Mouse (Mus musculus) adrenal gland, adult 2 months (tissue): ENCODE results near the gene Cideb. TPM values are rescaled to one million over a fixed set of nuclear protein-coding genes. Genes with fewer than 3 reads are reported as not detected.

Experiments
- DNase-seq: peaks from one replicate; pipeline ENCODE4 v3.0.0; 2021
- polyA plus RNA-seq: library from polyadenylated mRNA; depleted of rRNA; stranded (reverse); fragments of >200 nt; gene quantifications from 2 replicates; pipeline ENCODE4 v1.2.3, GENCODE M21; 2012; rRNA removed
- total RNA-seq, 2 experiments: library from RNA; stranded (reverse); gene quantifications; 2 replicates each; pipeline ENCODE4 v1.2.3; 2021

Cideb gene
- total and polyA plus RNA-seq, 3 experiments = 0.74 to 1.7 (median 1.2) TPM

DNA sequence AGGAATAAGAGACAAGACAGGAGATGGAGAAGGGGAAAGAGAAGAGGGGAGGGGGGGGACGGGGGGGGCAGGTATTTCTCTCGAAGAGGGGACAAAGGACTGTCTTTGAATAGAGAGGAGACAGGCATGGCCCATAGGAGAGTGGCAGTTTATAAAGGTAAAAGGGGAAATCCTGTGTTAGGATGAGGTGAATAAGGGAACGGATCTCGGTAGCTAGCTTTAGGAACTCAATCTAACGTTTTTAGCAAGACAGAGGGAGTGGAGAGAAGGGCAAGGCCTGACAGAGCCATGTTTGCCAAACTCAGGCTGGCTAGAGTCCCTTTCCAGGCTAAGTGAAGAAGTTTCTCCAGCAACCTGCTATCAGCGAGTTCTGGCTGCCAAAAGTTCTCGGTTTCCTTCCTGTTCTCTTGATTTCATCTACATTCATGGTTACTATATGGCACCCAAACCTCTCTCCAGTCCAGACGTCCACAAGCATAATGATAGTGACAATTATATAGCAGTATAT lies 35.8 kb downstream of the Cideb start:
- no peak for DNase-seq

GRCm38 (mm10) chr14:55721700-55722437 lies 36.4 kb downstream of the Cideb start, which contains the start of gene Rabggta:
Gene Rabggta (minus strand): TSS chr14:55722263.
- DNase-seq = peak; percentile 93

- no peak for DNase-seq
Observed at GRCm38 (mm10) chr14:55721076-55721475, 37.2 kb downstream of the Cideb start.

DNA sequence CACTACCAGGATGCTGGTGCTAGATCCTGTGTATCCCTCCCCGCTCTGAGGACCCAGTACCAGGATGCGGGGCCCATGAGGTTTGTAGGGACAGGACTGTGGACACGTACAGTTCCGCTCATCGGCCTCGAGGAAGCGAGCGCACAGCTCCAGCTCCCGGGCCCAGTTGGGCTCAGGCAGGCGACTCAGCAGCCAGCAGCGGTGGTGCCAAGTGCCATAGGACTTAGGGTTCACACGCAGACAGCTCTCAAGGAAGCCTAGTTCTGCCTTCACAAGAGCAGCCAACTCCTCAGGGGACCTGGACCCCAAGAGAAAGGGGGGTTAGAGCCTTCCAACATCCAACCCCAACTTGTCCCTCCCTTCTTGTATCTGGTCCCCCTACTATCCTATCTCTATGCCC lies 37.6 kb downstream of the Cideb start:
- DNase-seq = no peak

GRCm38 (mm10) chr14:55719737-55720136 lies 38.5 kb downstream of the Cideb start:
- no peak for DNase-seq

- DNase-seq = no peak
Observed at GRCm38 (mm10) chr14:55716884-55717283, 41.4 kb downstream of the Cideb start.

GRCm38 (mm10) chr14:55716271-55716670 lies 42.0 kb downstream of the Cideb start:
- no peak for DNase-seq

DNA sequence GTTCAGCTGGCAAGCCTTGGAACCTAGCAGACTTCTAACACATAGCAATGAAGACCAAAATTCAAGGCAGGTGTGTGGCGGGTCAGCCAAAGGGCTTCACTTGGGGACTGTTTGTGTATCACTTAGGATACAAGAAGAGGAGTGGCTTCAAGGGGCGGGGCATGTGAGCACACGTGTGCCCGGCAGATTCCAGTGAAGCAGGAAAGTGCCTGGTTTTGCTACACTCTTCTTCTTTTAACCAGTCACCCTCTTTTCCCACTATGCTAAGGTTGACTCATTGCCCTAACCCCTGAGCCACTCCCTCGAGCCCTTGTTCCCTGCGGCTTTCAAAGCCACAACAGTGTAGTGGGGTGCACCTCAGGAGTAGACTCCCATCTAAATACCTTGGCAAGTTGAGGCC lies 43.4 kb downstream of the Cideb start:
- DNase-seq = no peak

DNA sequence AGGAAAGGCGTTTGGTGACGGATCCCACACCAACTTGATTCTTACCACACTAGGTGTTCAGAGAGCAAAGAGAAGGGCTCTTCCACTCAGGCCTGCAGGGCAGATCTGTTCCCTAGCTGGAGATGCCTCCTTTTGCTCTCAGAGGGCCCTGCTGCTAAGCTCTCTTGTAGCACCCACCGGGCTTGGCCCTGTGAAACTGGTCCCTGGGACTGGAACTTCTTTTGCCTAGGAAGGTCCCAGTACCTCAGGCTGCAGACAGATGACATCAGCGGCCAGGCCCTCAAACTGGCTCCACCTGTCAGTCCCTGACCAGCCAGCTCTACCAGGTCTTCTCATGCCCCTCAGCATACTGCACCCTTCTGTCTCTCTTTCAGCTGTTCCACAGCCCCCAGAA lies 44.5 kb downstream of the Cideb start, which contains the start of gene Tgm1:
TSS of gene Tgm1 (minus strand) at position 198 of the 394 bp plus-strand sequence.
- DNase-seq = no peak

DNA sequence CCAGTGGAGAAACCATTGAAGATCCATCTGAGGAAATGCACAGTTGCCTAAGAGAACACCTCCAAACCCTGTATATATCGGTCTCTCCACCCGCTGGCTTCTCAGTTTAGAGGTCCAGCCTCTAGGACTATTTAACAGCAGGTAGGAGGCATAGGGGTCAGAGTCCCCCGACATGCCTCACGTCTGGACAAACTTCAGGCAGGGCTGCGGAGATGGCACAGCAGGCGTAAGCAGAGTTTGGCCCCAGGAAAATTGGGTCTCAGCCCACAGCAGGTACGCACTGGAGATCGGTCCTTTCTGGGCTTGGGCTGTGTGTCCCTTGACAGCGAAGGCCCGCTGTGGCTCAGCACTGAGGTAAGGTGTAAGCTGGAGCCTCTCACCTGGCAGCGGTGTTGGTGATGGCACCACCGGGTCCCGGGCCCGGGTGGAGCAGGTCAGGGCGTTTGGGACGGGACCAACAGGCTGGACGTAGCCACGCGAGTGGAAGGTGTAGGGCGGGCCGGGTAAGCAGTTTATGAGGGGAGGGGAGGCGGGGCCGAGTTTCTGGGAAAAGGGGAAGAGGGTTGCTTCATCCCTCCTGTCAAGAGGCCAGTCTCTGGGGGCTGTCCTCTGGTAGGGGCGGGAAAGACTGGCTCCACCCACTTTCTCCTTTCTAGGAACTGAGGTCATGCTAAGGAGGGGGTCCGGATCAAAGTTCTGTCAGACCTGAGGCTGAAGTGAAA lies 45.1 kb downstream of the Cideb start:
- DNase-seq = peak; percentile 56

GRCm38 (mm10) chr14:55711786-55712185 lies 46.5 kb downstream of the Cideb start:
- DNase-seq = no peak

- DNase-seq = no peak
Observed at GRCm38 (mm10) chr14:55709509-55709908, 48.7 kb downstream of the Cideb start.

DNA sequence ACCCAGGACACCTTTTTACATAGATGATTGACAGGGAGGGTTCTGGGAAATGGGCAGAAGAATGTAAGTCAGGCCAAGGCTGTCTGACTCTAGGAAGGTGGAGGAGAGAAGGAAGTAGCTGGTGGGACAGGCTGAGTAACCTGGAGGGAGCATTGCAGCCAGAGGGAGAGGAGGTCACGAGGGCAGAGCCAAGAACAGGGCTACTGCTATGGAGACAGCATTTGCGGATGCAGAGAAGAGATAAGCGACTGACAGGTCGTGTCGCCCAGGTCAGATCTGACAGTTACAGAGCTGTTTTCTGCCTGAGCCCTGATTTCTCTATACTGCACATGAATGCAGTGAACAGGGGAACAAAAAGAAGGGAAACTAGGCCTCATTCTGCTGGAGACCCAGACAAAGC lies 50.9 kb downstream of the Cideb start:
- no peak for DNase-seq

DNA sequence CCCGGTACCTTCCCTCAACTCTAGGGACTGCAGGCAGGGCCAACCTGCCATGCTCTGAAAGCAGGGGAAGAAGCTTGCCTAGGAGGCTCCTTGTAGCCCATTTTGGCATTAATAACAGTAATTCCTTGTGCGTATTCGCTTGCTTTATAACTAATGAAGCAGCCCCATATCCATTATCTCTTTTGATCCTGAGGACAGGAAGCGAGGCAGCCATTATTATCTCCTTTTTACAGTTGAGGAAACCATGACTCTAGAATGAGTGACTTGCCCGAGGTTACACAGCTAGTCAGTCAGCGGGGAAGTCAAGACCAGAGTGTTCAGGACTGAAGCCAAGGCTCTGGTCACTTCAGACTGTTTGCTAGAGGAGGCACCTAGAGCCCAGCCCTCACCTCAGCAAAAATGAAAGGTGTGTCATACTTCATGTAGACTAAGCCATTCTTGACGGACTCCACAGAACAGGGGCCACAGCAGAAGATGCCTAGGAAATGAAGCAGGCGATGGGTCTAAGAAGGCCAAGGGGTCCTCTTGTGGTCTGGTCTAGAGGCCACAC lies 52.1 kb downstream of the Cideb start:
- DNase-seq = no peak

Other genes starting within 250 kb of the Cideb start
Only the 30 nearest of the 35 such genes appear.
- 1 to 10 TPM in 1 of 2 experiments, under 1 TPM in 1; 0.41 to 1.5 TPM for gene Fitm1, start 182.8 kb downstream of the Cideb start, total RNA-seq
- 3.8 and 5.6 TPM in 2 replicates for gene Fitm1, start 182.8 kb downstream of the Cideb start, polyA plus RNA-seq
- gene Psme1, start 180.3 kb downstream of the Cideb start, total RNA-seq = 100 to 1,000 TPM; 207 to 360 TPM
- gene Psme1, start 180.3 kb downstream of the Cideb start, polyA plus RNA-seq = 87.3 and 96.4 TPM in 2 replicates
- gene Emc9, start 173.2 kb downstream of the Cideb start, total RNA-seq = 10 to 100 TPM; 24.5 to 38.4 TPM
- 59.2 and 62.9 TPM in 2 replicates for gene Emc9, start 173.2 kb downstream of the Cideb start, polyA plus RNA-seq
- 100 to 1,000 TPM; 329 to 332 TPM for gene Psme2, start 167.3 kb downstream of the Cideb start, total RNA-seq
- 49.2 and 65.1 TPM in 2 replicates for gene Psme2, start 167.3 kb downstream of the Cideb start, polyA plus RNA-seq
- 10 to 100 TPM; 30.8 to 36.6 TPM for gene Rnf31, start 166.8 kb downstream of the Cideb start, total RNA-seq
- 37.2 and 38.9 TPM in 2 replicates for gene Rnf31, start 166.8 kb downstream of the Cideb start, polyA plus RNA-seq
- 10 to 100 TPM; 18.0 to 23.6 TPM for gene Irf9, start 154.9 kb downstream of the Cideb start, total RNA-seq
- gene Irf9, start 154.9 kb downstream of the Cideb start, polyA plus RNA-seq = 76.9 and 100 TPM in 2 replicates
- 10 to 100 TPM in 1 of 2 experiments, 1 to 10 TPM in 1; 7.5 to 10.4 TPM for gene Rec8, start 140.4 kb downstream of the Cideb start, total RNA-seq
- 15.9 and 18.4 TPM in 2 replicates for gene Rec8, start 140.4 kb downstream of the Cideb start, polyA plus RNA-seq
- 100 to 1,000 TPM; 126 to 136 TPM for gene Ipo4, start 122.5 kb downstream of the Cideb start, total RNA-seq
- 86.6 and 132 TPM in 2 replicates for gene Ipo4, start 122.5 kb downstream of the Cideb start, polyA plus RNA-seq
- gene Gm49378, start 120.6 kb downstream of the Cideb start, total RNA-seq = 1 to 10 TPM in 1 of 2 experiments, not detected in 1; 3.9 TPM
- 30.0 and 40.2 TPM in 2 replicates for gene Gm49378, start 120.6 kb downstream of the Cideb start, polyA plus RNA-seq
- gene Tm9sf1, start 114.7 kb downstream of the Cideb start, total RNA-seq = 10 to 100 TPM; 76.7 to 86.1 TPM
- 128 and 151 TPM in 2 replicates for gene Tm9sf1, start 114.7 kb downstream of the Cideb start, polyA plus RNA-seq
- gene Tssk4, start 108.3 kb downstream of the Cideb start, total RNA-seq = 1 to 10 TPM; 1.2 to 1.5 TPM
- 0.52 and 0.59 TPM in 2 replicates for gene Tssk4, start 108.3 kb downstream of the Cideb start, polyA plus RNA-seq
- gene Mdp1, start 98.0 kb downstream of the Cideb start, total RNA-seq = 10 to 100 TPM; 57.9 to 58.2 TPM
- 13.8 and 17.9 TPM in 2 replicates for gene Mdp1, start 98.0 kb downstream of the Cideb start, polyA plus RNA-seq
- 10 to 100 TPM; 23.1 to 28.5 TPM for gene Gmpr2, start 86.5 kb downstream of the Cideb start, total RNA-seq
- gene Gmpr2, start 86.5 kb downstream of the Cideb start, polyA plus RNA-seq = 10.0 and 12.4 TPM in 2 replicates
- 100 to 1,000 TPM; 352 to 392 TPM for gene Nedd8, start 86.3 kb downstream of the Cideb start, total RNA-seq
- gene Nedd8, start 86.3 kb downstream of the Cideb start, polyA plus RNA-seq = 214 and 281 TPM in 2 replicates
- 10 to 100 TPM; 29.6 to 35.8 TPM for gene Tinf2, start 76.6 kb downstream of the Cideb start, total RNA-seq
- gene Tinf2, start 76.6 kb downstream of the Cideb start, polyA plus RNA-seq = 10.2 and 11.9 TPM in 2 replicates
- under 1 TPM; 0.23 to 0.45 TPM for gene Tgm1, start 44.5 kb downstream of the Cideb start, total RNA-seq
- gene Tgm1, start 44.5 kb downstream of the Cideb start, polyA plus RNA-seq = 0.27 and 0.28 TPM in 2 replicates
- gene Rabggta, start 36.2 kb downstream of the Cideb start, total RNA-seq = 10 to 100 TPM; 20.2 to 20.4 TPM
- 39.5 and 44.7 TPM in 2 replicates for gene Rabggta, start 36.2 kb downstream of the Cideb start, polyA plus RNA-seq
- gene Dhrs1, start 12.8 kb downstream of the Cideb start, total RNA-seq = 10 to 100 TPM; 70.7 to 93.5 TPM
- 49.6 and 68.1 TPM in 2 replicates for gene Dhrs1, start 12.8 kb downstream of the Cideb start, polyA plus RNA-seq
- 10 to 100 TPM; 17.6 to 17.7 TPM for gene Nop9, start 12.8 kb downstream of the Cideb start, total RNA-seq
- gene Nop9, start 12.8 kb downstream of the Cideb start, polyA plus RNA-seq = 9.2 and 9.9 TPM in 2 replicates
- gene Ltb4r2, start 3.0 kb upstream of the Cideb start, total RNA-seq = under 1 TPM in 1 of 2 experiments, not detected in 1; 0.14 TPM
- gene Ltb4r2, start 3.0 kb upstream of the Cideb start, polyA plus RNA-seq = 0.39 TPM in 1 of 2 replicates, not detected in the other
- gene Ltb4r1, start 7.5 kb upstream of the Cideb start, total RNA-seq = under 1 TPM in 1 of 2 experiments, not detected in 1; 0.76 TPM
- gene Ltb4r1, start 7.5 kb upstream of the Cideb start, polyA plus RNA-seq = 1.4 and 1.7 TPM in 2 replicates
- 10 to 100 TPM in 1 of 2 experiments, 1 to 10 TPM in 1; 9.8 to 12.5 TPM for gene Adcy4, start 25.6 kb upstream of the Cideb start, total RNA-seq
- 17.1 and 21.0 TPM in 2 replicates for gene Adcy4, start 25.6 kb upstream of the Cideb start, polyA plus RNA-seq
- 1 to 10 TPM; 3.3 to 3.7 TPM for gene Ripk3, start 30.4 kb upstream of the Cideb start, total RNA-seq
- 6.2 and 6.4 TPM in 2 replicates for gene Ripk3, start 30.4 kb upstream of the Cideb start, polyA plus RNA-seq
- gene Nfatc4, start 64.7 kb upstream of the Cideb start, total RNA-seq = 10 to 100 TPM; 17.9 to 21.9 TPM
- gene Nfatc4, start 64.7 kb upstream of the Cideb start, polyA plus RNA-seq = 50.5 and 58.1 TPM in 2 replicates
- gene Nynrin, start 95.6 kb upstream of the Cideb start, total RNA-seq = 10 to 100 TPM in 1 of 2 experiments, 1 to 10 TPM in 1; 7.2 to 16.1 TPM
- 5.1 and 5.3 TPM in 2 replicates for gene Nynrin, start 95.6 kb upstream of the Cideb start, polyA plus RNA-seq
- gene Cbln3, start 125.9 kb upstream of the Cideb start, total RNA-seq = under 1 TPM in 1 of 2 experiments, not detected in 1; 0.20 TPM
- gene Cbln3, start 125.9 kb upstream of the Cideb start, polyA plus RNA-seq = 0.03 and 0.25 TPM in 2 replicates
- gene Khnyn, start 126.5 kb upstream of the Cideb start, total RNA-seq = 10 to 100 TPM; 12.3 to 18.2 TPM
- gene Khnyn, start 126.5 kb upstream of the Cideb start, polyA plus RNA-seq = 13.0 and 14.6 TPM in 2 replicates
- 10 to 100 TPM; 81.0 to 92.5 TPM for gene Sdr39u1, start 141.8 kb upstream of the Cideb start, total RNA-seq
- 45.9 and 52.8 TPM in 2 replicates for gene Sdr39u1, start 141.8 kb upstream of the Cideb start, polyA plus RNA-seq
- gene Cma1, start 186.2 kb upstream of the Cideb start, total RNA-seq = 1 to 10 TPM; 2.3 TPM
- 0.85 and 1.1 TPM in 2 replicates for gene Cma1, start 186.2 kb upstream of the Cideb start, polyA plus RNA-seq
- under 1 TPM in 1 of 2 experiments, not detected in 1; 0.35 TPM for gene Cma2, start 192.5 kb upstream of the Cideb start, total RNA-seq
- not detected in 2 replicates for gene Cma2, start 192.5 kb upstream of the Cideb start, polyA plus RNA-seq